Mouse (Mus musculus) adrenal gland, postnatal 10 days (tissue): ENCODE measurements around the gene Nipal3. TPM values are rescaled to one million over a fixed set of nuclear protein-coding genes. Genes with fewer than 3 reads are reported as not detected.

ENCODE experiments used
- DNase-seq: peaks from one replicate; pipeline ENCODE4 v3.0.0; 2021; ENCODE audit warnings: mixed read lengths
- total RNA-seq, 2 experiments: library from RNA; stranded (reverse); gene quantifications; 2 replicates each; pipeline ENCODE4 v1.2.3; 2021

The Nipal3 gene
- total RNA-seq, 2 experiments from 2014 or later, result 13.8 to 15.4 TPM

GRCm38 (mm10) chr4:135433443-135434394, 61.1 kb downstream of the Nipal3 start, which contains the start of gene Rcan3:
Gene Rcan3 (minus strand): TSS chr4:135433853.
- peak; percentile 91 for DNase-seq

GRCm38 (mm10) chr4:135433086-135433442, 61.8 kb downstream of the Nipal3 start:
- DNase-seq, result no peak

DNA sequence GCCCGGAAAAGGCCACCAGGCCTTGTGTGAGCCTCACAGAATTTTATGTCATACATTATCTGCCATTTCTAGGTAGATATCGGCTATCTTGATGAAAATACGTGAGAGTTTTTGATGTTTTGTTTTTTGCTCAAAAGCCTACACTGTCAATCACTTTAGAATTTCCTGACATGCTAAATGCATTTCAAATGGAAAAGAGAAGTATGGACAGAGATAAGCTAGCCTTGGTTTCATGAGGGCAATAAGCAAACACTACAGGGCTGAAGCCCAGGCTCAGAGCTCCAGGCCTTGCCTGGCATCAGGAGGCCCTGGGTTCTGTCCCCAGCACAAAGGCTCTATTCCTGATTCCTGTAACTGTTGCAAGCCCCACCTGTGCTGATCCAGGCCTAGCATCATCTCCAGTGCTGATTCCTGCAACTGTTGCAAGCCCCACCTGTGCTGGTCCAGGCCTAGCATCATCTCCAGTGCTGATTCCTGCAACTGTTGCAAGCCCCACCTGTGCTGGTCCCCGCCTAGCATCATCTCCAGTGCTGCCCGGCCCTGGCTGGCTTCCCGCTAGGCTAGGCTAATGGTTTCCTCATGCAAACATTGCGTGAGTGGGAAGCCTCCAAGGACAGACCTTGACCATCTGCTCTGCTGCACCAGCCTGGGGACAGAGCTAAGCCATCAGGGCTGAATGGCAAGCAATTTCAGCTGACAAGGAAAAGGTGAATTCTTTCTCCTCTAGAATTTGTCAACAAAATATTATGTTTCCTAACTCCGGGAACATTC, 64.7 kb downstream of the Nipal3 start:
- DNase-seq, result peak; percentile 30

- DNase-seq, result no peak
Measured at GRCm38 (mm10) chr4:135429383-135429782, 65.5 kb downstream of the Nipal3 start.

GRCm38 (mm10) chr4:135426587-135426986, 68.3 kb downstream of the Nipal3 start:
- DNase-seq, result no peak

GRCm38 (mm10) chr4:135425625-135426024, 69.2 kb downstream of the Nipal3 start:
- no peak for DNase-seq

GRCm38 (mm10) chr4:135420961-135421360, 73.9 kb downstream of the Nipal3 start:
- no peak for DNase-seq

GRCm38 (mm10) chr4:135420416-135420815, 74.4 kb downstream of the Nipal3 start:
- no peak for DNase-seq

- no peak for DNase-seq
Measured at GRCm38 (mm10) chr4:135419996-135420395, 74.8 kb downstream of the Nipal3 start.

GRCm38 (mm10) chr4:135416367-135416766, 78.5 kb downstream of the Nipal3 start:
- no peak for DNase-seq

GRCm38 (mm10) chr4:135413491-135413890, 81.3 kb downstream of the Nipal3 start:
- DNase-seq, result no peak

DNA sequence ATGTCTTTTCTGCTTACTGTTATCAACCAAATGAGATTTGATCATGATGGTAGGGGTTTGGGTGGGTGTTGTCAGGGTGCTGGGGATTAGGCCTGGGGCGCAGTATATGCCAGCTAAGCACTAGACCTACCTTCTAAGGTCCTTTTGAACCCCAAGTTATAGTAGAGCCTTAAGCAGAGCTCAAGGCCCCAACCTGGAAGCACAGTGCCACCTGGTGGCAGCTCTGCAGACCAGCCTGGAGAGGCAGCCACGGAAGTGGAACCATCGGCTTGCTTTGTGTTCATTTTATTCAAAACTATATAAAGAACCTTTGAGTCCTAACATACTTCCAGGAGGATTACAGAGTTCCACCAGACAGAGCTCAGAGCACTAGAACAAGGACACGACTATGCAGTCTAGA, 83.2 kb downstream of the Nipal3 start:
- peak; percentile 78 for DNase-seq

DNA sequence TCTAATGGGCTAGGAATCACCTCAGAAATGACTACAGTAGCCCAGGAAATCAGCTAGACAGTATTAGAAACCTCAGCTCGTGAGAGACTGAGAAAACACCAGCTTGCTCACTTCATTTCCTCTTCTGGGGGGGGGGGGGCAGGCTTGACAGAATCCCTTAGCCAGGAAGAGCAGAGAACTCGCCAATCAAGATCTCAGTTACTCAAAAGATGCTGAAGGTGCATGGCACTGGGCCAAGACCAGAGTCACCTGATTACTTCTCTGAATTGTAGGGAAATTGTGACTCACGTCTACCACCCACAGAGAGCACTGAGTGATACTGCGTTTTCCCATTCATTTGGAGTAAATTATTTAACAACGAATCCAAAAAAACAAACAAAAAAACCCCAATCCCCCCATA, 88.7 kb downstream of the Nipal3 start:
- DNase-seq, result no peak

DNA sequence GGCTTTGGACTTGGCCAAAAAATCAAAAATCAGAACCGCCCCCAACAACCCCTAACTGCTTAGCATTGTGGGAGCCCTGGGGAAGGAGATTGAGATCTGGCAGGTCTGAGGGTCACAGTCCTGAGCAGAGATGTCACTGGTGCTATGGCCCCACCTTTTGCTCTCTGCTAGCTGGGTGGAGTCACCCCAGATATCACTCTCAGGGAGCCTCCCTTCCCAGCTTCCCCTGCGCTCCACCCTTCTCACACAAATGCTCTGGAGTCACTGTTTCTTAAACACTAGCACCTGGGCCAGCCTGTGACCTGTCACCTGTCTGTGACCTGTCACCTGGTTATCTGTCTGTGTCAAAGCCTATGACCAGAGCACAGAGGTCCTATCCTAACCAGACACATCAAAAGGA, 89.9 kb downstream of the Nipal3 start:
- no peak for DNase-seq

DNA sequence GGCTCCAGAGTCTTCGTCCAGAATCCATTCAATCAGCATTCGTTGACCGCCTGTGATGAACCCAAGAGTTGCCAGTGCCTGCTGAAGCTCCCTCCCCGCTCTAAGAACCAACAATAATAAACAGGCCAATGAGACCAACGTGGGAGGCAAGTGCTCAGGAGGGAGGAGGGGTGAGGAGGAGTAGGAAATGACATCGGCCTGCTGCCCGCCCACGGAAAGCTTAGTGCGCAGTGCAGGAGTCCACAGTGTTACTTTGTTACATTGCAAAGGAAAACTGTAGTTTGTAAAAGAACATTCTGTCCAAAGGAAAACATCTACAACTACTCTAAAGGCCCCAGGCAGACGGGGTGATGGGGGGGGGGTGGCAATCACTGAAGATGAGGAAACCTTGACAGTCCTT, 90.8 kb downstream of the Nipal3 start:
- no peak for DNase-seq

DNA sequence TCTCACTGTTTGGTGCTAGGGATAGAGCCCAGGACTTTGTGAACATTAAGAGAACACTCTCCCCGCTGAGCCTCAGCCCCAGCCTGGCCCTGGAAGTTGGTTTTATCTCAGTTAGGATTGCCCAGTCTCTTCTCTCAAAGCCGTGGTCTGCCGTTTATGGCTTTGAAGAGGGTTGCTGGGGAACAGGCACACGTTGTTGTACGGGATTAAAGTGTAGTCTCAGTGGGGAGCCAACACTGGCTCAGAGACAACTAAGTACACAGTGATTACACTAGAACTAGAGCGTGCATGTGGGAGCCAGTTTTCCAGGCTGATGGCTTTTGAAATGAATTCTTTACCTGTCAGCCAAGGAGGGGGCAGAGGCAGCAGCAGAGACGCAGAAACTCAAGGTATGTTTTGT, 93.0 kb downstream of the Nipal3 start:
- DNase-seq, result no peak

DNA sequence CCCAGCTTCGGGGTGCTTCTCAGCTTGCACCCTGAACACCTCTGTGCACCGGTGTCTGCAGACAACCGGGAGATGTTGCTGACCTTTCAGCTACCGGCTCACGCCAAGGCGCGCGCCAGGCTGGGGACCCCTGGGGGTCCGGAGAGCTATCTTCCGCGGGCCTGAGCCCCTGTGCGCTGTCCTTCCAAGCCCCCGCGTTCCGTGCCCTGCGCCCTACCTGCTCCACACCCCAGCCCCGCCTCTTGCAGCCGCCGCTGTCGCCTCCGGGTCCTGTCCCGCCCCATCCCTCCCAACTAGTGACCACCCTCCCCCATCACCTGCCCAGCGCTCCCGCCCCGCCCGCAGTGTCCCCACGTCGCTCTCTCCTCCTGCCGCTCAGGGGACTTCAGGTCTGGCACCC, 96.8 kb downstream of the Nipal3 start, which contains the start of gene Ncmap:
TSS of gene Ncmap (minus strand) at position 237 of the 400 bp plus-strand sequence.
- DNase-seq, result no peak

DNA sequence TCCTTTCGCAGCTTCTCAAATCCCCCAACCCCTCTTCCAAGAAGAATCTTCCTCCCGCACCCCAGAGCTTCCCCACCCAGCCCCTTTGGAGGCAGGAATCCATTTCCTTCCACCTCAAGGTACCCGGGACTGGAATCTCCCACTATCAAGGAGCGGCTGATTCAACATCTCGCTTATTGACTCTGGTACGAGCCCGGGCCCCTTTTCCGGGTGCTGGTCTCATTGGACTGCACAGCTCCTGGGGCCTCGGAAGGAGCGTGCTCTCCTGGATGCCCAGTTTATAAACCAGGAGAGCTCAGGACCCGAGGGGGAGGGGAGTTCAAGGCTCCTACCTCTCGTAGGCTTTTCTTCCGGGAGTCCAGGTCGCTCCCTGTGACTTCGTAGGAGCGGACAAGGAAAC, 97.3 kb downstream of the Nipal3 start:
- DNase-seq, result no peak

DNA sequence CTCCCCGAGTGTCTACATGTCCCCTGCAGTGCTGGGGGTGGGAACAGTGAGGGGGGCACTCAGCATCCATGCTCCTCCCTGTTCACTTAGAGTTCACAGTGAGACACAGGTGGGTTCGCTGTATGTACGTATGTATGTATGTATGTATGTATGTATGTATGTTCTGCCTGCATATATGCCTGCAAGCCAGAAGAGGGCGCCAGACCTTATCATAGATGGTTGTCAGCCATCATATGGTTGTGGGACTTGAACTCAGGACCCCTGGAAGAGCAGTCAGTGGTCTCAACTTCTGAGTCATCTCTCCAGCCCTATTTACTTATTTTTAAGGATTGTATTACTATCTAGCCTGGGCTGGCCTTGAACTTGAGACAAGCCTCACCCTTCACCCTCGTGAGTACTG, 98.5 kb downstream of the Nipal3 start:
- DNase-seq, result no peak
